Comparison of ENCODE assay signal across 7 mouse cellular contexts in the genomic region with DNA sequence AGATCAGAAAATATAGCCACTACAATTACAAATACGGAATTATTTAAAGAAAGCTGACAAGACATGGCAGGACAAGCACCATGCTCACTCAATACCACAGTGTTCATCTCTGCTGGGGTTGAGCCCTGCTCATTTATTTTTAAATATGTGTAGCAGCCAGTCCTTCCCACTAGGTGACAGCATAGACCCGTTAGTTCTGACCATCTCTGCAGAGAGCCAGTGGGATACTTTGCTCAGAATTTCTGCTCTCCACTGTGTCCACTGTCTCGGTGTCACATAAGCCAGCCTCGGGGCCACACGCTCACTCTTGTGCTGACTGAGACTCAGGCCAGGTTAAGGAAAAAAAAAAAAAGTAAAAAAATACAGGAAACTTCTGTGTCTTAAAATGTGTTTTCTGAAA.
DNase-seq lines count a peak whose midpoint lies in the region; ATAC-seq and TF ChIP-seq lines count a peak whose summit lies in the region.

No protein-coding gene starts in this region.

- no peaks in the 10 kb centered on the region for H3K27me3 ChIP-seq in E14TG2a.4 (ENCODE audit: insufficient read depth, low read length)
- H3K27me3 ChIP-seq in embryonic facial prominence, embryonic 11.5 days (ENCODE audit: control insufficient read depth, insufficient read depth, low read length) = no peaks in the 10 kb centered on the region

- no peaks in the 10 kb centered on the region for H3K9me3 ChIP-seq in E14TG2a.4 (ENCODE audit: low read length)
- H3K9me3 ChIP-seq in embryonic facial prominence, embryonic 11.5 days (replicated peaks; ENCODE audit: control insufficient read depth, low read length) = no peaks in the 10 kb centered on the region

- 42% methylated on average over 5 of the region's 5 CpGs for WGBS in embryonic facial prominence, embryonic 11.5 days
- 48% methylated on average over 5 of the region's 5 CpGs for WGBS in large intestine, adult 2 months

- H3K9ac ChIP-seq in embryonic facial prominence, embryonic 11.5 days (replicated peaks; ENCODE audit: low read length) = no peak overlapping the region

- peak; percentile 57 for TF ChIP-seq CTCF in E14TG2a.4 (conservative IDR thresholded peaks at IDR 0.05; ENCODE audit: low read length)

- peaks cover 37% of the 10 kb centered on the region for H3K4me1 ChIP-seq in E14TG2a.4 (replicated peaks; ENCODE audit: low read depth, low read length)
- no peaks in the 10 kb centered on the region for H3K4me1 ChIP-seq in embryonic facial prominence, embryonic 11.5 days (ENCODE audit: control insufficient read depth, insufficient read depth, low read length)

- peak; percentile 57 for DNase-seq in embryonic facial prominence, embryonic 11.5 days (ENCODE audit: low spot score)
- DNase-seq in heart, postnatal 4 days = peak; percentile 67
- peak; percentile 10 for DNase-seq in large intestine, adult 2 months (ENCODE audit: low read depth, low spot score)
- peak; percentile 70 for DNase-seq in lung, postnatal 25 days (ENCODE audit: low spot score)
- peak; percentile 80 for DNase-seq in retina, postnatal 1 day

- H3K36me3 ChIP-seq in E14TG2a.4 (ENCODE audit: insufficient read depth, low read length) = peaks cover 65% of the 10 kb centered on the region
- no peaks in the 10 kb centered on the region; the same call in none of the 2 replicates for H3K36me3 ChIP-seq in embryonic facial prominence, embryonic 11.5 days (replicated peaks; ENCODE audit: control insufficient read depth, insufficient read depth, low read depth, low read length)

- H3K27ac ChIP-seq in embryonic facial prominence, embryonic 11.5 days (replicated peaks; ENCODE audit: low read depth, low read length) = no peak overlapping the region

- no peak overlapping the region for H3K4me2 ChIP-seq in embryonic facial prominence, embryonic 11.5 days (ENCODE audit: low read depth, low read length)

- H3K4me3 ChIP-seq in E14TG2a.4 (replicated peaks; ENCODE audit: low read length) = no peak overlapping the region
- no peak overlapping the region for H3K4me3 ChIP-seq in embryonic facial prominence, embryonic 11.5 days (ENCODE audit: low read depth, low read length)

- peak; percentile 54 for ATAC-seq in activated CD4-positive, CD25-positive, alpha-beta regulatory T cell, adult 4 months
- peak; percentile 50; the same call in 1 of the 2 replicates for ATAC-seq in embryonic facial prominence, embryonic 11.5 days (replicated peaks; ENCODE audit: insufficient number of reproducible peaks, low FRiP score, low TSS enrichment, low read depth)

Comparison
In these comparisons a context has a peak if more than half of its experiments do, and no peak if none do; other contexts are left out.
1. DNase-seq: peak in every context shown above with its lines; median percentile 80 in retina, postnatal 1 day; 70 in lung, postnatal 25 days; 67 in heart, postnatal 4 days; 57 in embryonic facial prominence, embryonic 11.5 days; 10 in large intestine, adult 2 months.